Mouse (Mus musculus) CH12.LX (cell line): ENCODE measurements at regions not wholly inside any gene's neighbourhood (a gene's known extent, or its start where the extent isn't known, plus 50 kb on each side); places are given as distances from the start of the nearest gene placed in this dataset.

Experiments
- DNase-seq: peaks from one replicate; pipeline ENCODE4 v3.0.0-alpha.2; 2013; ENCODE audit errors: extremely low read depth
- H3K27ac ChIP-seq: 2 replicates; pipeline ENCODE4 v1.5.1; 2012; ENCODE audit warnings: low read depth, mild to moderate bottlenecking, control low read depth, moderate library complexity; ENCODE audit not compliant: insufficient read depth
- H3K27me3 ChIP-seq: replicated peaks from 2 replicates; pipeline ENCODE3; 2012; ENCODE audit warnings: inconsistent platforms
- H3K36me3 ChIP-seq, 2 experiments: replicated peaks in 1 of 2; 2 replicates each; pipeline versions ENCODE3 to v1.6.1; 2012; ENCODE audit warnings: inconsistent platforms in 1 of 2, low read length in 1 of 2, mild to moderate bottlenecking in 1 of 2, mixed read lengths in 1 of 2, moderate library complexity in 1 of 2; ENCODE audit not compliant: control insufficient read depth in 1 of 2, insufficient read depth in 1 of 2
- H3K4me1 ChIP-seq, 2 experiments: 2 replicates each; pipeline ENCODE4 v1.6.1; 2012; ENCODE audit warnings: inconsistent platforms in 1 of 2, moderate library complexity in 1 of 2; ENCODE audit not compliant: insufficient read depth in 2 of 2, control insufficient read depth in 1 of 2
- H3K4me2 ChIP-seq: 2 replicates; pipeline ENCODE4 v1.6.1; 2012; ENCODE audit warnings: low read depth, mild to moderate bottlenecking, control low read depth; ENCODE audit not compliant: poor library complexity, insufficient read depth, severe bottlenecking
- H3K4me3 ChIP-seq, 3 experiments: fragments of 150-350 bp in 1 of 3; sonication (generic) in 1 of 3; replicated peaks in 1 of 3; 2 replicates each; pipeline versions ENCODE3 to v1.5.1; 2011 to 2012; ENCODE audit warnings: low read depth in 2 of 3, low read length in 2 of 3, mild to moderate bottlenecking in 2 of 3, moderate library complexity in 2 of 3, control low read depth in 1 of 3, improper control_type of control experiment in 1 of 3, inconsistent platforms in 1 of 3, mixed read lengths in 1 of 3; ENCODE audit not compliant: poor library complexity in 1 of 3
- H3K79me2 ChIP-seq: replicated peaks from 2 replicates; pipeline ENCODE4 v1.6.1; 2012; ENCODE audit warnings: mild to moderate bottlenecking, moderate library complexity; ENCODE audit not compliant: control insufficient read depth, poor library complexity, insufficient read depth, severe bottlenecking; ENCODE audit errors: extremely low read depth
- H3K9ac ChIP-seq: 2 replicates; pipeline ENCODE4 v1.6.1; 2012; ENCODE audit warnings: low read depth, mild to moderate bottlenecking, control low read depth, moderate library complexity; ENCODE audit not compliant: insufficient read depth
- H3K9me3 ChIP-seq: replicated peaks from 2 replicates; pipeline ENCODE3; 2012; ENCODE audit warnings: low read length, inconsistent platforms, mixed read lengths
- BHLHE40 ChIP-seq: IDR thresholded peaks from 2 replicates; pipeline ENCODE4 v1.6.1; 2011; ENCODE audit warnings: mild to moderate bottlenecking, low read depth, low read length, improper control_type of control experiment
- CHD2 ChIP-seq: IDR thresholded peaks from 2 replicates; pipeline ENCODE4 v1.6.1; 2011; ENCODE audit warnings: low read length, improper control_type of control experiment
- CTCF ChIP-seq, 2 experiments: IDR thresholded peaks in 1 of 2; conservative IDR thresholded peaks in 1 of 2; 2 replicates each; pipeline ENCODE4 v1.5.1; 2011 to 2012; ENCODE audit warnings: low read depth in 2 of 2, low read length in 2 of 2, improper control_type of control experiment in 1 of 2, inconsistent platforms in 1 of 2, mild to moderate bottlenecking in 1 of 2, moderate library complexity in 1 of 2
- ETS1 ChIP-seq: conservative IDR thresholded peaks from 2 replicates; pipeline ENCODE4 v1.6.1; 2012; ENCODE audit warnings: low read depth, mild to moderate bottlenecking, inconsistent platforms, low read length, improper control_type of control experiment, moderate library complexity
- HCFC1 ChIP-seq: IDR thresholded peaks from 2 replicates; pipeline ENCODE4 v1.6.1; 2012; ENCODE audit warnings: low read depth, mild to moderate bottlenecking, inconsistent platforms, low read length, improper control_type of control experiment
- MAFK ChIP-seq: IDR thresholded peaks from 2 replicates; pipeline ENCODE4 v1.6.1; 2011; ENCODE audit warnings: low read length, improper control_type of control experiment; ENCODE audit not compliant: insufficient replicate concordance
- MAZ ChIP-seq: IDR thresholded peaks from 2 replicates; pipeline ENCODE4 v1.6.1; 2012; ENCODE audit warnings: low read depth, mild to moderate bottlenecking, inconsistent platforms, low read length, improper control_type of control experiment, moderate library complexity
- MEF2A ChIP-seq: IDR thresholded peaks from 2 replicates; pipeline ENCODE4 v1.6.1; 2014; ENCODE audit warnings: low read depth, mild to moderate bottlenecking, inconsistent platforms, low read length, improper control_type of control experiment, borderline replicate concordance
- SMC3 ChIP-seq: IDR thresholded peaks from 2 replicates; pipeline ENCODE4 v1.6.1; 2011; ENCODE audit warnings: low read depth, low read length, improper control_type of control experiment
- TBP ChIP-seq: conservative IDR thresholded peaks from 2 replicates; pipeline ENCODE4 v1.6.1; 2011; ENCODE audit warnings: low read depth, low read length, improper control_type of control experiment
- ZNF384 ChIP-seq: IDR thresholded peaks from 2 replicates; pipeline ENCODE4 v1.6.1; 2012; ENCODE audit warnings: low read depth, low read length, improper control_type of control experiment, inconsistent platforms
- dilution Hi-C: fragments of 300-500 bp; cut with MboI; formaldehyde crosslinking; loops from 2 replicates; pipeline ENCODE4 v1.14.3; 2020; ENCODE audit warnings: low sequenced_read_pairs; ENCODE audit not compliant: extremely low pct_unique_long_range_greater_than_20kb, extremely low pct_ligation_motif_present
- in situ Hi-C: fragments of 300-500 bp; cut with MboI; formaldehyde crosslinking; loops from 3 replicates; pipeline ENCODE4 v1.14.3; 2019; ENCODE audit warnings: low sequenced_read_pairs, low pct_ligation_motif_present, low pct_unique_long_range_greater_than_20kb, mixed read lengths

DNA sequence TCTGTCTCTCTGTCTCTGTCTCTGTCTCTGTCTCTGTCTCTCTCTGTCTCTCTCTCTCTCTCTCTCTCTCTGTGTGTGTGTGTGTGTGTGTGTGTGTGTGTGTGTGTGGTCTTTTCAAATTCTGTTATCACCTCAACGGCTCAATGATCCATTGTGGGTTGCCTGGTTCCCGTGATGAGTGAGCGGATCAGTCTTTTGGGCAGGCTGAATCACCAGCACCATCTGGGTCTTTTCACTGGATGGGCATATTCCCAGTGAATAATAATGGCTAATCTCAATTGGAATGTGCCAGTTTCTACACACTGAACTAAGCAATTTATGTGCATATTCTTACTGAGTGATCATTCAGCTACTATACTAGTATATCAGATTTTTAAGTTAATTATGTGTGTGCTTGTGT lies 216.4 kb downstream of the Lmx1a start:
- TF ChIP-seq BHLHE40 (no peak), ETS1 (no peak), HCFC1 (no peak), CTCF (conservative IDR thresholded peaks at IDR 0.05 in 1 of 2, IDR thresholded peaks at IDR 0.05 in 1 of 2; ENCODE audit: low read depth in 2 of 2, low read length in 2 of 2) (no peak), ZNF384 (no peak), CHD2 (no peak), MAZ (no peak), MEF2A (no peak), TBP (no peak)
- Histone ChIP-seq H3K9ac (no peak overlapping the region), H3K79me2 (no peaks in the 10 kb centered on the region), H3K4me2 (no peak overlapping the region), H3K4me3 (no peak overlapping the region), H3K27me3 (no peaks in the 10 kb centered on the region), H3K36me3 (no peaks in the 10 kb centered on the region), H3K4me1 (no peaks in the 10 kb centered on the region), H3K27ac (no peak overlapping the region), H3K9me3 (peaks cover 81% of the 10 kb centered on the region)
- DNase-seq = no peak
- in situ Hi-C loops (no loop called here), dilution Hi-C loops (no loop called here)

DNA sequence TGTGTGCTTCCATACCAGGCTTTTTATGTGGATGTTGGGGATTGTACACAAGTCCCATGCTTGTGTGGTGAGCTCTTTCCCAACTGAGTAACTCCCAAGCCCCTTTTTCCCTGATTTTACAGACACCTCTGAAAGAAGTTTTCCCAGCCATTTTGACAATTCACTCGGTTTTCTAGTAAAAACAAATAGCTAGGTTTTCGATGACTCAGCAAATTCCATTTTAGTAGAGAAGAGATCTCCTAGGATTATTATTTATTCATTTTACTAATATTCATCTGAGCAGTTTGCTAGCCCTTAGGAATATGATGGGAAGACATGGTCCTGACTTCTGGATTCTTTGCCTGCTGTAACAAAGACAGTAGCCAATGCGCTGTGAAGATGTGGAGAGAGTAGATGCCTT lies 223.0 kb downstream of the Lmx1a start:
- Histone ChIP-seq H3K79me2 (no peaks in the 10 kb centered on the region), H3K27me3 (no peaks in the 10 kb centered on the region), H3K4me3 (no peak overlapping the region), H3K4me2 (no peak overlapping the region), H3K36me3 (no peaks in the 10 kb centered on the region), H3K4me1 (no peaks in the 10 kb centered on the region), H3K9ac (no peak overlapping the region)
- in situ Hi-C loops = no loop called here
- DNase-seq = no peak
- peak; percentile 93 for TF ChIP-seq MAFK
- TF ChIP-seq CHD2 = no peak
- TF ChIP-seq, all 38 proteins: peak for 1
- H3K9me3 ChIP-seq = peaks cover 87% of the 10 kb centered on the region
- dilution Hi-C loops = no loop called here
- H3K27ac ChIP-seq = no peak overlapping the region

GRCm38 (mm10) chr1:167914982-167915561 lies 226.0 kb downstream of the Lmx1a start:
- H3K4me1 ChIP-seq = no peaks in the 10 kb centered on the region
- no peaks in the 10 kb centered on the region for H3K27me3 ChIP-seq
- in situ Hi-C loops (no loop called here), dilution Hi-C loops (no loop called here)
- no peak overlapping the region for H3K4me3 ChIP-seq
- H3K79me2 ChIP-seq = no peaks in the 10 kb centered on the region
- TF ChIP-seq SMC3 = no peak
- no peak overlapping the region for H3K9ac ChIP-seq
- H3K27ac ChIP-seq = no peak overlapping the region
- no peaks in the 10 kb centered on the region for H3K36me3 ChIP-seq
- H3K4me2 ChIP-seq = no peak overlapping the region
- H3K9me3 ChIP-seq = peaks cover 72% of the 10 kb centered on the region
- no peak for DNase-seq
